ENCODE assay signal across 26 mouse cellular contexts in genomic region chr1:94835982-94836381, GRCm38 (mm10).
"Had no signal": no experiment of that assay in that cellular context is flagged by ENCODE, and none has a peak within 500 bp of the region (broad histone marks: within the 10 kb centered on the region; RNA-seq: fewer than 3 reads in every experiment).

No protein-coding gene starts in this region.

- H3K4me1 ChIP-seq: heart, embryonic 10.5 days; heart, embryonic 12.5 days; hindbrain, embryonic 10.5 days; hindbrain, embryonic 12.5 days; intestine, embryonic 15.5 days; limb, embryonic 13.5 days; limb, embryonic 15.5 days; liver, embryonic 12.5 days had no signal

- H3K27ac ChIP-seq: gastrocnemius, adult 2 months; heart, adult 2 months; heart, embryonic 10.5 days; hindbrain, embryonic 10.5 days; hindbrain, embryonic 12.5 days; hindbrain, embryonic 14.5 days; intestine, embryonic 15.5 days; limb, embryonic 13.5 days; limb, embryonic 15.5 days; liver, embryonic 12.5 days had no signal

- H3K4me3 ChIP-seq: gastrocnemius, adult 2 months; heart, adult 2 months; heart, embryonic 10.5 days; heart, embryonic 12.5 days; hindbrain, embryonic 10.5 days; hindbrain, embryonic 12.5 days; intestine, embryonic 15.5 days; limb, embryonic 13.5 days; limb, embryonic 15.5 days; liver, embryonic 12.5 days had no signal

- H3K9ac ChIP-seq: heart, embryonic 12.5 days; hindbrain, embryonic 12.5 days; hindbrain, embryonic 14.5 days; intestine, embryonic 15.5 days; limb, embryonic 13.5 days; limb, embryonic 15.5 days; liver, embryonic 12.5 days had no signal

- H3K4me2 ChIP-seq: heart, embryonic 12.5 days; hindbrain, embryonic 12.5 days; hindbrain, embryonic 14.5 days; intestine, embryonic 15.5 days; limb, embryonic 13.5 days; limb, embryonic 15.5 days; liver, embryonic 12.5 days had no signal

- DNase-seq: gastrocnemius, adult 2 months; gastrocnemius, postnatal 14 days; gastrocnemius, postnatal 36 days; heart, adult 11 months; heart, adult 2 months; heart, postnatal 10 days; heart, postnatal 4 days; kidney, adult 18-20 months; kidney, adult 8-10 months; kidney, postnatal 14 days; kidney, postnatal 36 days; layer of hippocampus, adult 9-11 months; layer of hippocampus, postnatal 36 days; left cerebral cortex, postnatal 4 days had no signal

- H3K36me3 ChIP-seq: heart, embryonic 10.5 days; heart, embryonic 12.5 days; hindbrain, embryonic 10.5 days; hindbrain, embryonic 12.5 days; intestine, embryonic 15.5 days; limb, embryonic 13.5 days; limb, embryonic 15.5 days; liver, embryonic 12.5 days had no signal

- ATAC-seq: hindbrain, embryonic 16.5 days; inflammation-experienced regulatory T-cells, adult 6 months; intestine, embryonic 15.5 days; intestine, postnatal 0 days; liver, embryonic 12.5 days had no signal

- H3K9me3 ChIP-seq: heart, embryonic 10.5 days; heart, embryonic 12.5 days; hindbrain, embryonic 10.5 days; hindbrain, embryonic 12.5 days; intestine, embryonic 15.5 days; limb, embryonic 13.5 days; limb, embryonic 15.5 days; liver, embryonic 12.5 days had no signal

- H3K27me3 ChIP-seq: heart, embryonic 12.5 days; hindbrain, embryonic 12.5 days; intestine, embryonic 15.5 days; limb, embryonic 13.5 days; limb, embryonic 15.5 days; liver, embryonic 12.5 days had no signal
